Mouse (Mus musculus): Measurements from ENCODE around the gene Brf1.

DNA sequence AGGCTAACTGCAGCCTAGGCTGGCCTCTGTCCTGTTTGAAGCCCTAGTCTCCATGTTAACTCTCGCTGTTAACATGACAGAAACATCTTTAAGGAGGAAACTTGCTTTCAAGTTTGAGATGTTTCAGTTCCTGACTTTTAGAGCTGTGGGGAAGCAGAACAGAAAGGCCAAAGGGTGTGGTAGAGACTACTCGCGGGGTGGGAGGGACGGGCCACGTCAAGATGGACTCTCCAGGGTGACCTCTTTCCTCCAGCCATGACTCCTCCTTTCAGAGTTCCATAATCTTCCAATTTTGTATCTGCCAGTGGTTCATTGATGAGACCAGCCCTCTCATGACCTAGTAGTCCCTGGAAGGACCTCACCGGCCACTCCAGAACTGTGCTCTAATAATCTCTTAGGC is 30.9 kb upstream of the Brf1 start:
- TF ChIP-seq CTCF (IDR thresholded peaks at IDR 0.05; ENCODE audit: low read depth, low read length) (no peak), POLR2A (IDR thresholded peaks at IDR 0.05; ENCODE audit: insufficient read depth, low read length) (no peak), EP300 (IDR thresholded peaks at IDR 0.05; ENCODE audit: insufficient read depth, low read depth, low read length) (no peak)
